Mouse (Mus musculus) lung, embryonic 16.5 days (tissue): ENCODE data around the gene Slc1a2. TPM values are rescaled to one million over a fixed set of nuclear protein-coding genes. Genes with fewer than 3 reads are reported as not detected.

Experiments
- ATAC-seq: fragments of 200-750 bp; cut with Nextera tagmentation; 2 replicates; pipeline ENCODE4 v1.8.0; 2017; ENCODE audit warnings: low read depth, mild to moderate bottlenecking, moderate library complexity
- H3K27ac ChIP-seq: fragments of 300-500 bp; sonication (generic); 2 replicates; pipeline ENCODE4 v1.5.1; 2014; ENCODE audit warnings: mild to moderate bottlenecking, control low read depth, low read length
- H3K27me3 ChIP-seq: fragments of 300-500 bp; sonication (generic); 2 replicates; pipeline ENCODE4 v1.6.1; 2014; ENCODE audit warnings: low read depth, low read length, mixed read lengths; ENCODE audit not compliant: control insufficient read depth, insufficient read depth
- H3K36me3 ChIP-seq: fragments of 300-500 bp; sonication (generic); 2 replicates; pipeline ENCODE4 v1.6.1; 2014; ENCODE audit warnings: low read length; ENCODE audit not compliant: control insufficient read depth, insufficient read depth
- H3K4me1 ChIP-seq: fragments of 300-500 bp; sonication (generic); replicated peaks from 2 replicates; pipeline ENCODE4 v1.6.1; 2014; ENCODE audit warnings: low read length, mixed read lengths; ENCODE audit not compliant: control insufficient read depth, insufficient read depth
- H3K4me2 ChIP-seq: fragments of 300-500 bp; sonication (generic); 2 replicates; pipeline ENCODE4 v1.6.1; 2014; ENCODE audit warnings: low read depth, low read length, control low read depth
- H3K4me3 ChIP-seq: fragments of 300-500 bp; sonication (generic); 2 replicates; pipeline ENCODE4 v1.5.1; 2014; ENCODE audit warnings: mild to moderate bottlenecking, low read length, control low read depth
- H3K9ac ChIP-seq: fragments of 300-500 bp; sonication (generic); 2 replicates; pipeline ENCODE4 v1.6.1; 2014; ENCODE audit warnings: low read length, control low read depth
- H3K9me3 ChIP-seq: fragments of 300-500 bp; sonication (generic); 2 replicates; pipeline ENCODE4 v1.6.1; 2016; ENCODE audit warnings: low read length; ENCODE audit not compliant: control insufficient read depth
- WGBS: fragments of 180-500 bp; shearing (Covaris S2); extraction: QIAGEN DNeasy Blood & Tissue Kit; methylation state at CpG from one replicate; pipeline ENCODE4 v1.1.7; 2014; 5-methylcytosine and 5-hydroxymethylcytosine counted together
- polyA plus RNA-seq: library from polyadenylated mRNA; unstranded; fragments of >200 nt; fragmentation: Nextera tagmentation; extraction: Ambion mirVana; gene quantifications from 2 replicates; pipeline ENCODE4 v1.2.1, GENCODE M21; 2015

Gene Slc1a2
- polyA plus RNA-seq, 1 experiment from 2014 or later = 0.19 TPM

GRCm38 (mm10) chr2:102635523-102636060 lies 22.9 kb upstream of the Slc1a2 start:
- Histone ChIP-seq H3K4me1 (no peaks in the 10 kb centered on the region), H3K4me2 (no peak overlapping the region), H3K36me3 (no peaks in the 10 kb centered on the region), H3K27me3 (no peaks in the 10 kb centered on the region), H3K27ac (no peak overlapping the region), H3K9me3 (no peaks in the 10 kb centered on the region), H3K4me3 (no peak overlapping the region), H3K9ac (no peak overlapping the region)
- 55% methylated on average over 3 of the region's 3 CpGs for WGBS
- ATAC-seq = peak; percentile 28; the same call in 1 of the 2 replicates

DNA sequence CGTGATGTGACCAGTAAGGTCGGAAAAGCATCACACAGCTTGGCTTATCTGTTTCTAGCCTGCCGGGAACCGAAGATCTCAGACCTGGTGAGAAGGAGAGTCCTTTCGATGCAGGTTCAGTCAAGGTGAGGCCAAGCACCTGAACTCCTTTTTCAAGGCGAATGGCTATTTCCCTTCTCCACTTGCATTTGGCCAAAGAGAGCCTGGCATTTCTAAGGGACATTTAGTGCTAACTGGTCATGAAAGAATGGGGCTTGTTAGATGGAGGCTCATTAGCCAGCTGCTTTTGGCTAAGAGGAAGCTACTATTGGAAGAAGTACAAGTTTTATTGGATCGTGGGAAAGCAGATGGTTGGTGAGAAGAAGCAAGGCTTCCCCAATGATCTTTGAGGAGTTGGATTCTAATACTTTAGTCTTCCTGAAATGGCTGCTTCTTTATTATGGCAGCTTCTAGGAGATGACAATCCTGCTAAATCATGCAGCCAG lies 22.3 kb upstream of the Slc1a2 start:
- H3K4me2 ChIP-seq = no peak overlapping the region
- no peak for ATAC-seq
- H3K27ac ChIP-seq = no peak overlapping the region
- no peaks in the 10 kb centered on the region for H3K36me3 ChIP-seq
- no peaks in the 10 kb centered on the region for H3K9me3 ChIP-seq
- no peak overlapping the region for H3K9ac ChIP-seq
- H3K27me3 ChIP-seq = no peaks in the 10 kb centered on the region
- no peak overlapping the region for H3K4me3 ChIP-seq
- WGBS = 86% methylated on average over 7 of the region's 7 CpGs
- H3K4me1 ChIP-seq = no peaks in the 10 kb centered on the region

DNA sequence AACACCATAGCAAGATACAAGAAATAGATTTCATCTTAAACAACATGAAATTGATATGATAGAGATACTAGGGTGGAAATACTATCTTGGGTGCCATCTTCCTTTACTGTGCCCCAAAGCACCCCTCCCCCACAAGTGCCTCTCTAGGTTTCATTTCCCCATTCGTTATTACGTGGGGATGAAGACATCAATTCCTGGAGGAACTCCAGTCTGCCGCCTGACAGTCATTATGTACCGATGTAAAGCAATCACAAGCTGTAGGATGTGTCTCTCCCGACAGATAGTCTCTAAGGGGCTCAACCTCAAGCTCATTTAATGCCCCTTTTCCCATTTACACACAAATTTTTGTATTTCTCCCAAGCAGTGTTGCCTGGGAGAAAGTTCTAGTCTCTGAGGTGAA lies 20.3 kb upstream of the Slc1a2 start:
- Histone ChIP-seq H3K9me3 (no peaks in the 10 kb centered on the region), H3K27ac (no peak overlapping the region), H3K36me3 (no peaks in the 10 kb centered on the region), H3K4me2 (no peak overlapping the region), H3K27me3 (no peaks in the 10 kb centered on the region), H3K9ac (no peak overlapping the region), H3K4me3 (no peak overlapping the region), H3K4me1 (no peaks in the 10 kb centered on the region)
- WGBS = 65% methylated on average over 5 of the region's 5 CpGs
- no peak for ATAC-seq

- H3K27me3 ChIP-seq = no peaks in the 10 kb centered on the region
- no peaks in the 10 kb centered on the region for H3K9me3 ChIP-seq
- H3K9ac ChIP-seq = no peak overlapping the region
- no peak overlapping the region for H3K4me2 ChIP-seq
- no peaks in the 10 kb centered on the region for H3K36me3 ChIP-seq
- H3K4me3 ChIP-seq = no peak overlapping the region
- 14% methylated on average over 2 of the region's 2 CpGs for WGBS
- ATAC-seq = no peak
- no peak overlapping the region for H3K27ac ChIP-seq
- H3K4me1 ChIP-seq = no peaks in the 10 kb centered on the region
Measured at GRCm38 (mm10) chr2:102638690-102639089, 19.8 kb upstream of the Slc1a2 start.

DNA sequence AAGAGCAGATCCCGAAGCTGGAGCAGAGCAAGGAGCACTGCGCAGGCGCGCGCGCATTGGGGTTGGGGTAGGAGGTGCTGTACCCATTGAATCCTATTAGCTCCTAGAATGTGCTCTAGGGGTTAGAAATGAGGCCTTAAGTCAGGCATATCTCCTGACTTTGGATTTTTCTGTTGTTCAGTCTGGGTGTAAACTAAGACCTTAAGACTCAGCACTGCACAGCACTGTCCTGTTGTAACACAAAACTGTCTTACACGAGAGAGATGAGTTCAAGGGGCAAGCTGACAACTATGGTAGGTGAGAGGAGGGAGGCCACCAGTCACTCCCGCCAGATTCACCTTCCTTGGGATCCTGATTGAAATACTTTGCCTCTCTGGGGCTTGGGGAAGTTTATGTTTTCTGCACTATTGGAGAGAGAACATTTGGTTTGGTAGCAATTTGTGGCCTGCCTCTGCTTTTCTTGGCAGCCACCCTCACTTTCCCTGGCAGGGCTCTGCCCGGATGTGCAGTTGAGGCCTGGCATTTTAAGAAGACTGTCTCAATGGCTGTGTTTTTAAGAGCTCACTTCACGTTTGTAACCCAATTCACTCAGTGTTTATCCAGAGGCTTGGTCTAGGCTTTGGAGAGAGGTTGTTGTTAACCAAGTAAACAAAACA lies 9.5 kb upstream of the Slc1a2 start:
- WGBS = 73% methylated on average over 10 of the region's 10 CpGs
- no peaks in the 10 kb centered on the region for H3K9me3 ChIP-seq
- no peak overlapping the region for H3K9ac ChIP-seq
- no peaks in the 10 kb centered on the region for H3K27me3 ChIP-seq
- no peak for ATAC-seq
- H3K4me2 ChIP-seq = no peak overlapping the region
- H3K27ac ChIP-seq = no peak overlapping the region
- H3K4me3 ChIP-seq = no peak overlapping the region
- no peaks in the 10 kb centered on the region for H3K4me1 ChIP-seq
- no peaks in the 10 kb centered on the region for H3K36me3 ChIP-seq

- Histone ChIP-seq H3K36me3 (no peaks in the 10 kb centered on the region), H3K4me2 (no peak overlapping the region), H3K9me3 (no peaks in the 10 kb centered on the region), H3K27me3 (no peaks in the 10 kb centered on the region), H3K4me3 (no peak overlapping the region), H3K9ac (no peak overlapping the region), H3K27ac (no peak overlapping the region), H3K4me1 (no peaks in the 10 kb centered on the region)
- WGBS = 56% methylated on average over 4 of the region's 4 CpGs
- no peak for ATAC-seq
Measured at GRCm38 (mm10) chr2:102650322-102650721, 8.1 kb upstream of the Slc1a2 start.

GRCm38 (mm10) chr2:102655966-102656725 lies 2.3 kb upstream of the Slc1a2 start:
- ATAC-seq = no peak
- peaks cover 8% of the 10 kb centered on the region for H3K4me1 ChIP-seq
- H3K36me3 ChIP-seq = no peaks in the 10 kb centered on the region
- H3K9ac ChIP-seq = no peak overlapping the region
- no peak overlapping the region for H3K4me3 ChIP-seq
- peaks cover 35% of the 10 kb centered on the region for H3K27me3 ChIP-seq
- WGBS = 65% methylated on average over 8 of the region's 8 CpGs
- H3K4me2 ChIP-seq = no peak overlapping the region
- no peaks in the 10 kb centered on the region for H3K9me3 ChIP-seq
- H3K27ac ChIP-seq = no peak overlapping the region

DNA sequence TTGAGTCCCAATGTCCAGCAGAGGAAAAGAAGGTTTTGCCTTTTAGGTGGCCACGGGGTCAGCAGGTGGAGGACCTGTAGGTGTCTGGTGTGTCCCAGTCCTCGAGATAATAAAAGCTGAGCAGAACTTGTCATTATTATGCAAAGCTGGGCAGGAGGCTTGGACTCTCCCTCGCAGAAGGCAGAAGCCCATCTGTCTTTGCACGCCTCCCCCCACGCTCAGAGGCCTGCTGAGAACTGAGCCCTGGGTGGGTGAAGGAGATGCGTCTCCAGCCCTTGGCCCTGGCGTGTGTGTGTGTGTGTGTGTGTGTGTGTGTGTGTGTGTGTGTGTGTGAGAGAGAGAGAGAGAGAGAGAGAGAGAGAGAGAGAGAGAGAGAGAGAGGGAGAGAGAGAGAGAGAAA lies 733 bp upstream of the Slc1a2 start:
- Histone ChIP-seq H3K9ac (no peak overlapping the region), H3K36me3 (no peaks in the 10 kb centered on the region), H3K4me2 (no peak overlapping the region), H3K27ac (no peak overlapping the region), H3K4me3 (no peak overlapping the region), H3K4me1 (peaks cover 10% of the 10 kb centered on the region), H3K27me3 (peaks cover 40% of the 10 kb centered on the region), H3K9me3 (no peaks in the 10 kb centered on the region)
- WGBS = 19% methylated on average over 7 of the region's 7 CpGs
- no peak for ATAC-seq

DNA sequence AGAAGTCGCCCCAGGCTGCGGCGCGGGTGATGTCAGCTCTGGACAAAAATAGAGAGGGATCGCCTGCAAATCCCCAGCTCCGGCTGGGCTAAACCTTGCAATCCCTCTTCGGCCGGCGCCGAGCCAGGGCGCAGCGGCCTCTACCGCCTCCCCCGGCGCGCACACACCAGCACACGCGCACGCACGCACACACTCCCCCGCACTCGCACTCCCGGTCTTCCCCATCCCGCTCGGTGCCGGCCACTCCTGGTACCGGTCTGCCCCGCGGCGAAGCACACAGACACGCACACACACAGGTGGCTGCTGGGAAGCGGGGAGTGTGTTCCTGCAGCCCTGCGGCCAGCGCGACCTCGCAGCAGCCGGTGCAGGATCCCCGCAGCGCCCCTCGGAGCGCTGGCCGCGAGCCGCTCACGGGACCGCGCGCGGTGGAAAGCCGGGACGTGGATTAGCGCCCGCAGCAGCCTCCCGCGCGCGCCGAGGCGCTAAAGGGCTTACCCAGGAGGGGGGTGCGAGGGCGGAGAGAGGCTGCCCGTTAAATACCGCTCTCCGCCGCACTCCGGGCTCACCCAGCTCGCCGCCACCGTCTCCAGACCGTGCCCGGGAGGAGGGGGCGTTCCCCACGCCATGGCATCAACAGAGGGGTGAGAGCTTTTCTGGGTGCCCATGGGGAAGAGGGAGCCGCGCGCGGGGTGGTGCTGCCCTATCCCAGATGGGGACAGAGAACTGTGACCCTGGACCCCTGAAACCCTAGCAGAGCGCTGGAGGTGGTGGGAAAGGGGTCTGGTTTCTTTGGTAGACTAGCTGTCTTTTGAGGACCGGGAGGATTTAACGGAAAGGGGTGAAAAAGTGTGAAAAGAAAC lies 432 bp downstream of the Slc1a2 start:
- Histone ChIP-seq H3K4me1 (peaks cover 16% of the 10 kb centered on the region), H3K9me3 (no peaks in the 10 kb centered on the region), H3K9ac (peak overlapping the region; percentile 66), H3K27ac (no peak overlapping the region), H3K27me3 (peaks cover 40% of the 10 kb centered on the region), H3K36me3 (no peaks in the 10 kb centered on the region), H3K4me2 (peak overlapping the region; percentile 99), H3K4me3 (peak overlapping the region; percentile 69)
- under 1% methylated on average over 80 of the region's 80 CpGs for WGBS
- peak; percentile 80 for ATAC-seq
